Mouse (Mus musculus): Measurements from ENCODE around the gene Babam1.

Babam1 gene

DNA sequence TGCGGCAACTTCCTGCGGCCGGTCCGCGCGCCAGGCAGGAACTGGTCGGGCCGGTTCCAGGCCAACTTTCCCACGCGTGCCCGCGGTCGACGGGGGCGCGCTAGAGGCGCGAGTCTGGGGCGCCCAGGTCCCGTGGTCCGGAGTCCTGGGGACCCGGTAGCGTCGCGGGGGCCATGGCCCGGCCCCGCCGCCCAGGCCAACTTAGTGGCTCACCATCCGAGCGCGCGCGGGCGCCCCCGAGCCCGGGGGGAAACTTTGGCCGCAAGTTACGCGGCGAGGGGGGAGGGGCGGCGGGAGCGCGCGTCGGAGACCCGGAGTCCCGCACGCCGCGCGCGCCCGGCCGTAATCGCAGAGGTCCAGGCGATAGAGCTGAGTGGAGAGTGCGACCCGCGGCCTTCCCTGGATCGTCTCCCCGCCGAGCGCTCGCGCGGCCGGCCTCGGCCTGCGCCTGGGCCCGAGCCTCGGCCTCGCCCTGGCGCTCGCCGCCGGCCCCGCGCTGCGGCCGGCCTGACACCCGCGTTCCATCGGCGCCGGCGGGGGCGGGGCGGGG, 15.2 kb upstream of the Babam1 start, which contains the start of gene Nr2f6:
TSS of gene Nr2f6 (minus strand) at position 540 of the 550 bp plus-strand sequence.
- DNase-seq (ENCODE audit: low spot score in 2 of 2) = peak; percentile 42 to 54

DNA sequence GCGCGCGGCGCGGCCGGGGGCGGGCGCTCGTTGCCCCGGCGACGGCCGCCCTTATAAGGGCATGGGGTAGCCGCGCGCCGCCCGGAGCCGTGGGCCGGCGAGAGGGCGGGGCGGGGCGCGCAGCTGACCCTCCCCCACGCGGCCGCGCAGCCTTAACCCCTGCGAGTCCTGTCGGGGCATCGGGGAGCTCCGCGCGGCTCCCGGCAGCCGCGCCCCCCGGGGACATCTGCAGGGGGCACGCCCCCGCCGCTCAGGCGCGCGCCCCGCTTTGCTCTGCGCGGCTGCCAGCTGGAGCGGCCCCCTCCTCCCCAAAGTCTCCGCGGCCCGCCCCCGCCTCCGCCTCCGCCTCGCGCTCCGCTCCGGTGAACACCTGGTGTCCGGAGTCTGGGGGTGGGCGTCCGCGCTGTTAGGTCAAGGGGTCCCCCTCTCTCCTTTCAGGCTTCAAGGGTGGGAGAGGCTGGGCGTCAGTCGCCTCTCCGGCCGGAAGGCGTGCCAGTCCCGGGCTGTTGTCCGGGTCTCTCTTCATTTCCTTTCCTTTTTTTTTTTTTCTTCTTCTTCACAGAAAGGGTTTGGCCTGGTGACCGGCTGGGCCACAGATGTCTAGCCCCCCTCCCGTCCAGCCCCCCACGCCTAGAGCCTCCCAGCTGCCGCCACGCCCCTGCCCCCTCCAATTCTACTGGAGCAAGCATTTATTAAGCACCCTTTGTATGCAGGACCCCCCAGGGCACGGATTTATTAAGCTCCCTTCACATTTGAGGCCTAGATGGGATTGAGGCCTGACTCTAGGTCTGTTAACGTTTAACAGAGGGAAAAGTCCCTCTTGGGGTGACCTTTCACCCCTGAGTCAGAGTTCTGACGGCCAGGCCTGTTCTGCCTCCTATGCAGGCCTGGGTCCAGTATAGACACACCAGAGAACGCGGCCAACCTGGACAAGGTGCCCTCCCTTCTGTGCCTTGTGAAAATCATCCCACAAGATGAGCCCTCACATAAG, 14.4 kb upstream of the Babam1 start:
- DNase-seq (ENCODE audit: low spot score in 2 of 2) = peak in 1 of 2 experiments; percentile 73

DNA sequence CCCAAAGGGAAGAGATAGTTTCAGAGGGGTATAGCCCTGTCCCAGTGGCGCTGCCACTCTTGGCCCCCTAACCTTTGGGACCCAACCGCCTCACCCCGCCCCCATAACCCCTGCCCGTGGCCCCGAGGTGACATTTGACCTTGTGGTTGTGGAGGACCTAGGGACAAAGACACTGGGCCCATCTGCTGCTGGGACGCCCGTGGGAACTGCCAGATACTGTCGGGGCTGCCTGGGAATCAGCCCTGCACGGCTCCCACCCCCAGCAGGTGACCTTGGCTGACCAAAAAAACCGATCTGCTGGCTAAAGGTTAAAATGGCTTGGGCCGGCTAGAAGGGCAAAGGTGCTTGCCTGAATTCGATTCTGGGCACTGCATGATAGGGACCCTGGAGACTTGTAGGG, 13.3 kb upstream of the Babam1 start:
- no peak for DNase-seq (ENCODE audit: low spot score in 2 of 2)

DNA sequence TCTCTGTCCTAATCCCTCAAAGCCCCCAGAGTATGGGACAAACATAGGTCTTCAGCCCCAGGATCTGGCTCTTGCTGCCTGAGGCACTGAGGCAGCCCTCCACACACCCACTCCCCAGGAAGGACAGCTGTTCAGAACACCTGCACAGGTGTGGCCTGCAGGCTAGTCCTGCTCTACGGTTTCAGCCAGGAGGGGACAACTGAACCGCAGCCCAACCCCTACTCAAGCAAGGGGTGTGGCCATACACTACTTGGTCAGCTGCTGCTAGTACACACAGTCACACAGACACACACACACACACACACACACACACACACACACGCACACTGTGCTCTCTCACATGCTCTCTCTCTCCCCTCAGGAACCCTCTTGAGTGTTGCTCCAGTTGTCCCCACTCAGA, 12.8 kb upstream of the Babam1 start:
- no peak for DNase-seq (ENCODE audit: low spot score in 2 of 2)

DNA sequence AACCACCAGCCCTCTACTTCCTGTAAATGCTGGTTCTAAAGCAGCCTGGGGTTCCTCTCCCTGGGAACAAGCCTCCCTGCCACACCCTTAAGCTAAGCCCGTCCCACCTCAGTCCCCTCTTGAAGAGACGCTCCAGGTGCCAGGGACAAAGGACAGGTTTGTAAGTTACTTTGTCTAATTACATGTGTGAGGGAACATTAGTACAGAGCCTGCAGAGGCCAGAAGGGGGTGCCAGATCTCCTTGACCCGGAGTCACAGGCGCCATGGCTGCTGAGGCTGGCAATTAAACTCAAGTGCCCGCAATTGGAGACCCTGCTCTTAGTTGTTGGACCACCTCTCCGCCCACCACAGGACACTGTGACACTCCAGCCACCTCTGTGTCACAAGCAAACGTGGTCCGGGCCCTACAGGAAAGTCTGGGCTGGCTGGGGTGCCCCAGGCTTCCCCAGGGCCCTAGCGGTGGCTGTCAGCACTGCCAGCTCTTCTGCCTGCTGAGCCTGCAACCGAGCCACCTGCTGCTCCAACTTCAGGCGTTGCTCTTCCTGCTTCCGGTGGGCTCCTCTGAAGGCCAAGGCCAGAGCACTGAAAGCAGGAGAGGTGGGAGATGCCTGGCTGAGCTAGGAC, 11.3 kb upstream of the Babam1 start:
- DNase-seq (ENCODE audit: low spot score in 2 of 2) = peak in 1 of 2 experiments; percentile 35

DNA sequence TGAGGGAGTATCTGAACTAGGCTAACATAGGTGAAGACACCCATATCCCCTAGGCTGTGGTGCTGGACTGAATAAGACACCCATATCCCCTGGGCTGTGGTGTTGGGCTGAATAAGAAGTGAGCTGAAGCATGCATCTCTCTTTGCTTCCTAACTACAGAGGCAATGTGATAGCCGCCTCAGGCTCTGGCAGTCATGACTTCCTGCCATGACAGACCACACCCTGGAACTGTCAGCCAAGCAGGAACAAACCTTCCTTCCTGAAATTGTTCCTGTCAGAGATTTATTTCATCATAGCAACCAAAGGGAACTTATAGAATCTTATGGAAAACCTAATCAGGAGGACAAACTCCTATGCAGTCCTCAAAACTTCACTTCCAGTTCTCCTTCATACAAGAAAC, 8.4 kb upstream of the Babam1 start:
- DNase-seq (ENCODE audit: low spot score in 2 of 2) = no peak

DNA sequence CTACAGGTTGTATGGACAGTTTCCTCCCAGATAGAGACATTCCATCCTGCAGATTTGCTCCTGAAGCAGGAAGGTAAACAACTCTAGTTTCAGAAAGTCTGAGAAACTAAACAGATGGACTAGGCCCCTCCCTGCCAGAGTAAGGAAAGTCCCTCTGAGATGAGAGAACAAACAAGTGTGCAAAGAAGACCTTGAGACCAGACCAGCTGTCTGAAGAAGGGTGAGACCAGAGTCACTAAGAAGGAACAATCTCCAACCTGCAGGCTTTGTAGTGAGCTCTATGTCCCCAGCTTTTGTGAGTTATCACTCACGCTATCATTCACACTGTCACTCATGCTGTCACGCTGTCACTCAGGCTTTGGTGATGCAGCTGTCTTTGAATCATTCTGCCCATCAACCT, 5.0 kb upstream of the Babam1 start:
- no peak for DNase-seq (ENCODE audit: low spot score in 2 of 2)

DNA sequence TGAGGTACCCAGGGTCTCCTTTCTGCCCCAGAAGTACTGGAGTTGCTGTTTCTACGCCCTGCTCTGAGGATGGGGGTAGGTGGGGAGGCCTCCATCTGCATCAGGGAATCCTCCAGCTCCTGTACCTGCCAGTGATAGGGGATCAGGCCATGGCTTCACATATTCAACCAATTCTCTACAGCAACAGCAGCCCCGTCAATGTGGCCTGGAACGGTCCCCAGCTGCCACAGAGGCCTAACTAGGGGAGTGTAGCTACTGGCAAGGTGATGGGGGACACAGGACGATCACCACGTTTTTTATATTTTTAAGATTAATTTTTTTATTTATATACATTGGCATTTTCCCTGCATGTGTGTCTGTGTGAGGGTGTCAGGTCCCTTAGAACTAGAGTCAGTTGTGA, 4.3 kb upstream of the Babam1 start:
- DNase-seq (ENCODE audit: low spot score in 2 of 2) = no peak

DNA sequence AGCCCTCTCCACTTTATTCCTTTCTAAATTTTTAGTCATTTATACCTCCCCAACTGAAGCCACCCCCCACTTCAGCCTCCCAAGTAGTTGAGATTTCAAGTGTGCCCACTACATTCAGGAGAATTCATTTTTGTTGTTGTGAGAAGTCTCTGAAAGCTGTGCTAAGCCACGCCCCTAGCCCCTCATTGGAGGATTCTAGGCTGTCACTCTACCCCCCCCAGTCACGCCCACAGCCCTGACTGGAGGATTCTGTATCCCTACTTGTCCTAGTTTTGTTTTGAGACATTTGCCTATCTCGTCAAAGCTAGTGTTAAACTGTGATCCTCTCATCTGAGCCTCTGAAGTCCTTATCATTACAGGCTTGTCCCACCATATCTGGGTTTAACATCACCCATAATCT, 3.8 kb upstream of the Babam1 start:
- peak in 1 of 2 experiments; percentile 62 for DNase-seq (ENCODE audit: low spot score in 2 of 2)

DNA sequence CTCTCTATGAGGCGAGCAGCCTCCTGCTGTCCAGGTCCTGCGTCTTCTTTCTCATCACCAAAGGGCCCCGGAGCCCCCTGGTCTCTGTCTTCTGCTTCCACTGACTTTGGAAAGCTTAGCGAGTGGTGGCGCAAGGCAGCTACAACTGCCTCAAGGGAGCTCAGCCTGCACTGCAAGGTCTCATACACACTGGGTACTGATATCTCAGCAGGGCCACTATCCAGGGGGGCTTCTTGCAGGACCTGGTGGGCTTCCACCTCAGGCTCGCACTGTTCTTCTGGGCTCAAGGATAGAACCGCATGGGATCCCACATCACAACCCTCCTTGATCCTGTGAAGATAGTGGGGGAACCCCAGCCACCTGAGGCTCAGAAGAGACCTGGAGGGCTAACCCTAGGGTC, 2.2 kb upstream of the Babam1 start:
- DNase-seq (ENCODE audit: low spot score in 2 of 2) = no peak

DNA sequence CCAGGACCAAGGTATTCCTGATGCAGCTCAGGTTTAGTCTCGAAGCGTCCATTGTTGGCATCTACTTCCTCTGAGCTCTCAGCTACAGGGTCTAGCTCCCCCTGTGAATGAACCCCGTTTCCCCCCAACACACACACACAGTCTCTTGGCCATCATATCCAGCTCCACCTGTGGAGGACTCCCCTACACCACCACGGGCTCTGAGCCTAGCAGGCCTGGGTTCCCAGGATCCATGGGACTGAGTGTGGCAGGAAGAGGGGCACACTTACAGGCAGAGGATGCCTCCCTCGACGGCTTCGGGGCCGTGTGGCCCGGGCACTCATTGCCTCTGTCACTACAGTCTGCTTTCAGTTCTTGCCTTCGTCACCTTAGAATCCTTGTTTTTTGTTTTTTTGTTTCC, 1.6 kb upstream of the Babam1 start:
- no peak for DNase-seq (ENCODE audit: low spot score in 2 of 2)

DNA sequence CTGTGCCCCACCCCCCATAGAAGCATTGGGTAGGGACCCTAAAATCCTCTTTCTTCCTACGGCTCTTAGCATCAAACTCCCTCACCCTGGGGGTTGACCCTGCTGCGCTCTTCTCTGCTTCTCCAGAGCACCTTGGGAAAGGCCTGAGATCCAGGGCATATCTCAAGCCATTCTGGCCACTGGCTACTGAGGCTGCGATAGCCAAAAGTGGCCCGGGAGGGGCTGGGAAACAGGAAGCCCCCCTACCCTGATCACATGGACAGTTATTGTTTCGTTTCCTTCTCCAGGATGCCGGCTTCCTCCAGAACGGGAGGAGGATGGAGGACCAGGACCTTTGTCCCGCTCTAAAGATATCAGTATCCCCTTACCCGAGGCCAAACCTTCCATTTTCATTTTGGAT, 1.0 kb upstream of the Babam1 start, which contains the start of gene Ushbp1:
TSS of gene Ushbp1 (minus strand) at position 174 of the 400 bp plus-strand sequence.
- DNase-seq (ENCODE audit: low spot score in 2 of 2) = peak in 1 of 2 experiments; percentile 13

DNA sequence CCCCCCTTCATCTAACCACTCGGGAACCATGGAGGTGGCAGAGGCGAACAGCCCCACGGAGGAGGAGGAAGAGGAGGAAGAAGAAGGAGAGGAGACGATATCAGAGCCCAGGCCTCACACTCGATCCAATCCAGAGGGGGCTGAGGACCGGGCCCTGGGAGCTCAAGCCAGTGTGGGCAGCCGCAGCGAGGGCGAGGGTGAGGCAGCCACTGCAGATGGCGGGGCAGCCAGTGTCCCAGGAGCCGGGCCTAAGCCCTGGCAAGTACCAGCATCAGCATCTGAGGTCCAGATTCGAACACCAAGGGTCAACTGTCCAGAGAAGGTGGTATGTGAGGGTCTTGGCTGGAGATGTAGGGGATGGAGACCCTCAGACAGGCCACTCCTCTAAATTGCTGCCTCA, 1.0 kb downstream of the Babam1 start:
- peak in 1 of 2 experiments; percentile 20 for DNase-seq (ENCODE audit: low spot score in 2 of 2)

DNA sequence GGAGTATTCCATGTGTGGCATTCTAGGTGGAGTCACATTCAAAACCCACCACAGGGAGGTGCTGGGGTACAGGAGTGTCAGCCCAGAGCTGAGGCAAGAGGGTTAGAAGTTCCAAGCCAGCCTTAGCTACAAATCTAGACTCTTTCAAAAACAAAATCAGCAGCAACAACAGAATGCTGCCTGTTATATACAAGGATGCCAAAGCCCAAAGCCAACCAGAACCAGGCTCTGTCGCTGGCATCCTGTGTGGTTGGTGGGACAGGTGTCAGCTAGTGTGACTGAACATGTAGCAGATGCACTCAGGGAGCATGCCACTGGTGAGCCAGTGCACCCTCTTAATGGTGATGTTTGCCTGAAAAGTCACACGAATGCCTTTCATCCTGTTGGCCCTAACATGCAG, 4.2 kb downstream of the Babam1 start:
- no peak for DNase-seq (ENCODE audit: low spot score in 2 of 2)

DNA sequence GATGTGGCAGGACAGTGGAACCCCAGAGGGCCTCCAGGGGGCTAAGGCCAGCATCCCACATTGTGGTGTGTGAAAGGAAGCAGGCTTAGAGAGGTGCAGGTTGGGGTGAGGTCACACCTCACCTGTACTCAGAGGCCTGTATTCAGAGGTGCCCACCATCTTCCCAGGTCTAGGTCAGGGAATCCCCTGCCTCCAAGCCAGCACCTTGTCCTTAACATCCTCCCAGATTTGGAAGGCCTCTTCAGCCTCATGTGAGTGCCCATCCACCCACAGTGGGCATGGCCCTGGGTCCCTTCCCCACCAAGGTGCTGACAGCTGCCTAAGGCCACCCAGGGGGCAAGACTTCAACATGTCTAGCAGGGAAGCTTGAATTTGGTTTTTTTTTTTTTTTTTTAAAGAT, 4.8 kb downstream of the Babam1 start:
- DNase-seq (ENCODE audit: low spot score in 2 of 2) = peak in 1 of 2 experiments; percentile 10

DNA sequence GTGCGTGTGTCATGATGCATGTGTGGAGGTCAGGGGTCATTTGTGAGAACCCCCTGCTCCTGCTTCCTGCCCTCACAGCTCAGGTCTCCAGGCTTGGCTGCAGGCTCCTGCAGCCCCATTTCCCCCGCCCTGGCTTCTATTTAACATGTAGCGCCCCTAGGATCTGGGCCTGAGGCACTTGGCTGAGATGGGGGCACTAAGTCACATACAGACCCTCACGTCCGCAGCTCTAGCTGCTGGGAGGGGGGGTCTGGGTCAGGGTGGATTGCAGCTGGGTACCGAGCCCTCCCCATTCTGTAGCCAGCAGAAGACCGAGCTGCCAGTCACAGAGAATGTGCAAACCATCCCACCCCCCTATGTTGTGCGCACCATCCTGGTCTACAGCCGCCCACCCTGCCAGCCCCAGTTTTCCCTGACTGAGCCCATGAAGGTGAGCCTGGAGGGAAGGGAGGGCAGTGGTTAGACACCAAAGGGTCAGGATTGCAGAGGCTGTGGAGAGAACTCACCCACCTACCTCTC, 5.8 kb downstream of the Babam1 start:
- peak in 1 of 2 experiments; percentile 12 for DNase-seq (ENCODE audit: low spot score in 2 of 2)

DNA sequence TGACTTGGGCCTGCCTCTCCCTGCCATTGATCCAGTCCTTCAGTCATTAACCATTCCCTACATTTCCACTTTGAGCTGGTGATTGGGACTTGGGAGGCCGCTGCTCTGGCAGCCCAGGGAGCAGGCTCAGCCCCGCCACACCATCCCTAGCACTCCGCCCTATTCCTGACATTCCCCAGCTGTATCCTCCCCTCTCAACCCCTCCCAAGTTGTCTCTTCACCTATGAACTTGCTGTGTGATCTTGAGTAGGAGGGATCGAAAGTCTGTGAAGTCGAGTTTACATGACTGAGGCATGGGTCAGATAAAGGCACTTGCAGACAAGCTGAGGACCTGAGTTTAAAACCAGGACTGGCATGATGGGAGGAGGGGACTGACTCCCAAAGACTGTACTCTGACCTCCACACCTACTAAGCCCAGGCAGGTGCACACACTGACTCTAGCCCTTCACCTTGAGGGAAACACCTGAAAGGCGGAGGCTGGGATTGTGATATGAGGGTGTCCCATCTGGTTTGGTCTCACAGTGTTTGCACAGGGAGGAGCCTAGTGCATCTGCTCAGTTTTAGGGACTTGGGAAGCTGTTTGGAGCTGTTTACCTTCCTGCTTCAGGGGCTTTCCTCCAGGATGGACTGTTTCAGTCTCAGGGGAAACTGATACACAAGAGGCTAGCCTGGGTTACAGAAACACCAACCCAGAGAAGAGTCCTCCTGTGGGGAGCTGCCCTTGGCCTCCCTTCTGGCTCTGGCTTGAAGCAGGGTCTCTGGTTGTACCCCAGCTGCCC, 6.6 kb downstream of the Babam1 start:
- peak in 1 of 2 experiments; percentile 9 for DNase-seq (ENCODE audit: low spot score in 2 of 2)

DNA sequence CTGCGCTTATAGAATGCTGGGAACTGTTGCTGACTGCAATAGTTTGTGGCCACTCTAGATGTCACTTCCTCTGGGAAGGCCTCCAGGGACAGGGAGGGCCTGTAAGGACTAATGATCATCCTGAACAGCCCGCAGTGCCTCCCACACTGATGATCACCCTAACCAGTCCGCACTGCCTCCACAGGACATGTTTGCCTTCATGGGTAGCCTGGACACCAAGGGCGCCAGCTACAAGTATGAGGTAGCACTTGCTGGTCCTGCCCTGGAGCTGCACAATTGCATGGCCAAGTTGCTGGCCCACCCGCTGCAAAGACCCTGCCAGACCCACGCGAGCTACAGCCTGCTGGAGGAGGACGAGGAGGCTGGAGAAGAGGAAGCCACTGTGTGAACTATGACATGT, 7.3 kb downstream of the Babam1 start:
- DNase-seq (ENCODE audit: low spot score in 2 of 2) = no peak

DNA sequence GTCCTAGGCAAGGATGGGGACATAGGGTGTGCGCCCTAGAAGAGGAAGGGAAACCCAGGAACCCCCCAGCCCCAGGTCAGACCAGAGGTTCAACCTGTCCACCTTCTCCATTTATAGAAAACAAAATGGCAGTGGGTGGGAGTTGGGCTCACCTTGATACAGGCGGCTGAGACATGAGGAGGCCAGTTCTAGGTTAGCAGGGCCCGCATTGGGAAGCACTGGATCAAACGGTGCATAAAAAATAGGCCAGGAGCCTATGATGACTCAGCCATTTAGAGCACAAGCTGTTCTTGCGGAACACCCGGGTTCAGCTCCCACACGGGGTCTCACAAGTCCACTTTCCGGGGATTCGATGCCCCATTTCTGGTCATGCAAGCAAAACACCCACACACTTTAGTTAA, 8.3 kb downstream of the Babam1 start:
- no peak for DNase-seq (ENCODE audit: low spot score in 2 of 2)

DNA sequence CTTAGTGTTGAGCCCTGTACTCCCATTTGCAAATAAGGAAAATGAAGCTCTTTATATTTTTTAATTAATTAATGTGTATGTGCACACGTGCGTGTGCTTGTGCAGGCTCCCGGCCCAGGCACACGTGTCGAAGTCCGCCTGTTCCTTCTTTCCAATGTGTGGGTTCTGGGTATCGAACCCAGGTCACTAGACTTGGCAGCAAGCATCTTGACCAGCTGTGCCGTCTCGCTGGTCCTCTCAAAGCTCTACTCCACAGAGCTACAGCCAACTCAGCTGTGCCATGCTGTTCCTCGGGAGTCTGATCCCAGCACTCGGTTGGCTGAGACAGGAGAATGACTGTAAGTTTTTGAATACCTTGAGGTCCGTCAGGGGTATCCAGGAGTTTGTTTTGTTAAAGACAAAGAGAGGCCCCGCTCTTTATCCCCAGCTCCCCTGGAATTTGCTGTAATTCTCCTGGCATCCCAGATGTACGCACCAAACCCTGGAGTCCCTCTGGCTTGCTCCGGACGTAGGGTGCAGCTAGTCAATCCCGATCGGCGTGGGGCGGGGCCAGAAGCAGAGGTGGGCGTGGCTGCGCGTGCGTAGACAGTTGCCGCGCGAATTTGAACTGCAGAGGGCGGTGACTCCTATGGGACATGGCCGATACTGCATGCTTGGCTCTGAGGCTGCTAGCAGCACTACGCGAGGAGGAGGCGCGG, 8.9 kb downstream of the Babam1 start, which contains the start of gene Ankle1:
TSS of gene Ankle1 (plus strand) at position 610 of the 698 bp plus-strand sequence.
- DNase-seq (ENCODE audit: low spot score in 2 of 2) = peak; percentile 99

Measured in spleen, postnatal 10 days (tissue).